Mouse (Mus musculus) common myeloid progenitor, adult 5-6 weeks (primary cell): Measurements from ENCODE around the gene Manba. TPM values are rescaled to one million over a fixed set of nuclear protein-coding genes. Genes with fewer than 3 reads are reported as not detected.
"Not testable (repeated sequence)": the region's sequence is repeated elsewhere in the genome, so short reads cannot be mapped to it uniquely, and the experiment has no call there.

Experiments used
- ATAC-seq: replicated peaks from 2 replicates; pipeline ENCODE4 v1.8.0; 2016; ENCODE audit warnings: low read depth, mild to moderate bottlenecking, moderate TSS enrichment, inconsistent platforms; ENCODE audit not compliant: poor library complexity, severe bottlenecking
- total RNA-seq: library from RNA; stranded (forward); fragments of 200-1000, 187-1606 nt; gene quantifications from 2 replicates; pipeline ENCODE4 v1.2.3, GENCODE M21; 2017

Gene Manba
- 22.7 and 31.2 TPM in 2 replicates for total RNA-seq

GRCm38 (mm10) chr3:135485128-135485899 is at the start of gene Manba:
TSS of gene Manba (plus strand) at chr3:135485611.
- ATAC-seq, result peak; percentile 94

GRCm38 (mm10) chr3:135436901-135437616 is 48.4 kb upstream of the Manba start:
- ATAC-seq, result no peak

DNA sequence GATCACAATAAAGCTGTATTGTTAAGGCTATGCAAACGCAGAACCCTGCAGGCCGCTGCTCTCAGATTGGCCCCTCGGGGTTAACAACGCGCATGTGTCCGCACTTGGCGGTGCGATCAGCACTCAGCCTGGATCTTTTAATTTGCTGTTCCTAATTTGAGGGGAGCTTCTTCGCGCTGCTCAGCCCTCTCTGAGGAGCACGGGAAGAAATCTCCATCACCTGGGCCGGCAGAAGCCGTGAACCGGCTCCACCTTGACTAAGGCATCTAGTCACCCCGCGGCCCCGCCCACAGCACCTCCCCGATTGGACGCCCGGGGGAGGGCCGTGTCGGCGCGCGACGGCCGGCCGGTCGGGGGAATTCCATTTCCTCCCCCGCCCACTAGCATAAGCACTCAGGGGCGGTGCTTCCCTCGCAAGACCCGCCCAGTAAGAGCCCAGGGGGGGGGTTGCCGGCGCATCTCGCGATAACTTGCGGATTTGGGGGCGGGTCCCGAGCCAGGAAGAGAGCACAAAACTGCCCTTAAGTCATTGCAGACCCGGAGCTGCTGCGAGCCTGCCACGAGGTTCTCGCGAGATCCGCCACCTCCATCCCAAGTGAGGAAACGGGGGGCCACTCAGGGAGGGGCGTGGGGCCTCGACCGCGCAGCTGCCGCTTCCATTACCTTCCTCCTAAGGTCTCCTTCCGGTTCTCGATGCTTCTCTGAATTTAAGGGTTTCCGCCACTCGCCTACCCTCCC is 47.5 kb upstream of the Manba start, which contains the start of gene Ube2d3:
Gene Ube2d3 (plus strand): TSS at position 392 of the 738 bp plus-strand sequence.
- peak; percentile 76 for ATAC-seq

- peak; percentile 37 for ATAC-seq
These were observed 46.9 kb upstream of the Manba start for GRCm38 (mm10) chr3:135438531-135438912.

DNA sequence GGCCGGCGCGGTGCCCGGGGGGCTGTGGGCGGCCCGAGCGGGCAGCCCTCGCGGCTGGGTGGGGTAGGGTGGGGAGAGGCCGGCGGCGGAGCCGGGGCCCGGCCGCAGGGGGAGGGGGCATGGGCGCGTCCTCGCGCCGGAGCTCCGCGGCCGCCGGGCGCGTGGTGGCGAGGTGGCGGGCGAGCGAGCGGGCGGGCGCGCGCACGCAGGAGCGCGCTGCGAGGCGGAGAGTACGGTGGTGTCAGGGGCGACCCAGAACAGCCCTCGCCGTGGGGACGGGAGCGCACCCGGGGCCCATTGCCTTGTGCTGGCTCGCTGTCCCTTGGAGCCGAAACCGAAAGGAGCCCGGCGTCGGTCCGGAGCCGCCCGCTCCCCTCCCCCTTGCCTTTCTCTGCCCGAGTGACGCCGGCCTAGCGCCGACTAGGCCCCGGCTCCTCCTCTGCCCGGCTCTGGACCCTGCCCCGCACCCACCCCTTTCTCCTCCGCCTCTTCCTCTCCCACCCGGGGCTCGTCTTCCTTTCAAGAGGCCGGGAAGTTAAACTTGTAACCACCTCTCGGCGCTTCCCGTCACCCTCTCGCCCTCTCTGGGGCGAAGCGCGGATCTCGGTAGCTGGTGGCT is 46.4 kb upstream of the Manba start:
- peak; percentile 52 for ATAC-seq

GRCm38 (mm10) chr3:135439651-135440050 is 45.8 kb upstream of the Manba start:
- ATAC-seq, result no peak

- ATAC-seq, result peak; percentile 30
These were observed 45.2 kb upstream of the Manba start for GRCm38 (mm10) chr3:135440221-135440620.

GRCm38 (mm10) chr3:135440621-135441020 is 44.8 kb upstream of the Manba start:
- ATAC-seq, result no peak

DNA sequence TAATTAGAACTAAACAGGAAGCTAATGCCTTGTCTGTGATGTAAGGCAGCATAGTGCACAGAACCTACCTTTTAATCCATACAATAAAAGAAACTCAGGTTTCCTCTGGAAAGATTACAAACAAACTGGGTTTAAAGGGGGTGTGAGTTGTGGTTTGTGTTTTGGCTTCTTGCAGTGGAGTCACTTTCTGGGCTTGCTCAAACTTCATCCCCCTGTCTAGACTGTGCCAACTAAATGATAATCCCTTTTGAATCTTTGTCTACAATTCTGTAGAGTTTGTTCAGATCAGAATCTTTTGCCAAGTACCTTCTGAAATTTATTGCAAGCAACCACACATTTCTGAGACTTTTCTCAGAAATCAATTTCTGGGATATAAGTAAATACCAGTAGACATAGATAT is 40.5 kb upstream of the Manba start:
- ATAC-seq, result no peak

- no peak for ATAC-seq
These were observed 26.4 kb upstream of the Manba start for GRCm38 (mm10) chr3:135458981-135459380.

DNA sequence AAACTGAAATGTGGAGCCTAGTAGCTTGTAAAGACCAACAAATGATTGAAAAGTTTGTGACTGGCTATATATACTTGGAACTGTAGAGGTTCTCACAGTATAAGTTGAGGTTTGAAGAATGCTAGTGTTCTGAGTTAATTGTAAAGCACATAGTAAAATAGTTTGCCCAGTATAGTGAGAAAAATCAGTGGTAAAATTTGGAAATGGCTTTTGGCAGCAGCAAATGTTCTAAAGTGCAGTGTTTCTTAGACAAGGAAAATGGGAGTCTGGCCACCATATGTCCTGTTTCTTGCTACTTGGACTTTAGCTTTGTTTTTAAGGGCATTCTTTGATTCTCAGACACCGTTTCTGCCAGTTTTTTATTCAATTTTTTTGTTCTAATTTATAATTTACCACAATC is 17.0 kb upstream of the Manba start:
- no peak for ATAC-seq

DNA sequence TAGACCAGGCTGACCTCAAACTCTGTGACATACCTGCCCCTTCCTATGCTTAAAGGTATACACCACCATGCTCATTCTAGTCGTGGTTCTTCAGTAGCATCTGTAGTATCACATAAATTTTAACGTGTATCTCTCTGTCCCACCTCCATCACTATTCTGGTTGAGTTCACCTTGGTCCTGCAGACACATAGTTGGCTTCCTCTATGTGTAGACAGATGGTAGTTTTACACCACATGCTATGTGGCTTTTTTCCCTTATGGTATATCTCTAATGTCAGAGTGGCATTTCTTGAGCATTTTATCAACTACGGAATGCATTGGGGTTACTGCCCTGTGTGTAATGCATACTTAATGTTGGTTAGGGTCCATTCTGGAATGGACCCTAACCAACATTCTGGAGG is 16.3 kb upstream of the Manba start:
- ATAC-seq, result no peak; the same call in 1 of the 2 replicates

DNA sequence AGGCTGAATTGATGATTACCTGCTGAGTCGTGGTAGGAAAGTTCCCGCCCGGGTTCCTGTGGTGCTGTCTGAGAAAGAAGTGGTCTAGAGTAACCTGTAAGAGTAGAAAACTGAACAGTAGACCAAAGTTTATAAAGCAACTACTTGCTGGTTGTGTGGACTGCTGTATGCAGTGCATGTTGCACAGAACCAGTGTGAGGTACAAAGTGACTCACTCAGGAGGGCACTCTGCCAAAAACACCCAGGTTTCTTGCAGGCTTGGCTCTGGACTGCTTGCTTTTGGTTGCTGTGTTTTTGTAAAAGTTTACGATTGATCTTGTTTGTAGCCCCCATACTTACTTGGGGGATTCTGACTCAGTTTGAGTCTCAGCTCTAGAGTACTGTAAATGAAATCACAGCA is 15.4 kb upstream of the Manba start:
- peak; percentile 38; the same call in 1 of the 2 replicates for ATAC-seq

DNA sequence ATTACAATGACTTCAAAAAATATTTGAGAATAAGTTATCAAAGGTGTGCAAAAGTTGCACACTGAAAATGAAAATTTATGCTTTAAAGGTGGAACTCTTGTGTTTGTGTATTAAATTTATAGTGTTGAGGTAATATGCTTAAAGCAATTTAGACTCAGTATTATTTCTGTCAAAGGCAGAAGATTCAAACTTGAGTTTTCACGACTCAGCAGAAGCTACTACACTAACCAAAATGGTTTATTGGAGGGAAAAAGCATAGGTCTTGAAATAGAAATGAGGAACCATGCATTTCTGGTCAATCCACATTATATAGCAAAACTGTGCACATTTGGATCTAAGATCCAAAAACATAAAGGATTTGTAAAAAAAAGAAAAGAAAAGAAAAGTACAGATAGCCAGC is 14.6 kb upstream of the Manba start:
- no peak for ATAC-seq

GRCm38 (mm10) chr3:135475025-135475424 is 10.4 kb upstream of the Manba start:
- ATAC-seq, result no peak

GRCm38 (mm10) chr3:135476286-135476685 is 9.1 kb upstream of the Manba start:
- no peak for ATAC-seq

DNA sequence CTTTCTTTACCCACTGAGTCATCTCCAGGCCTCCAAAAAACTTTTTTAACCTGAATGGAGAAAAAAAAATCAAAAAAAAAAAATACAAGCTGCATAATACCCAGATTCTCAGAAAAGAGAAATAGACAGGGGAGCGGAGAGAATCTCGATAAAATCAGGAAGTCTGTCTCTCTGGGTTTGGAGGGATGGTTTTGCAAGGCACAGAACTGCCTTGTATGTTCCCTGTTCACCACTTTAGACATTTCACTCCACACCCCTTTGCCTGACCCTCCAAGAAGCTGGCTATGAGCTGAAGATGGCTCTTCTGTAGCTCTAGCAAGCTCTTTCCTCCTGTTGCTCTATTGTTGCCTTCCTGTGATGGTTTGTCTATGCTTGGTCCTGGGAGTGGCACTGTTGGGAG is 8.4 kb upstream of the Manba start:
- peak; percentile 73 for ATAC-seq

DNA sequence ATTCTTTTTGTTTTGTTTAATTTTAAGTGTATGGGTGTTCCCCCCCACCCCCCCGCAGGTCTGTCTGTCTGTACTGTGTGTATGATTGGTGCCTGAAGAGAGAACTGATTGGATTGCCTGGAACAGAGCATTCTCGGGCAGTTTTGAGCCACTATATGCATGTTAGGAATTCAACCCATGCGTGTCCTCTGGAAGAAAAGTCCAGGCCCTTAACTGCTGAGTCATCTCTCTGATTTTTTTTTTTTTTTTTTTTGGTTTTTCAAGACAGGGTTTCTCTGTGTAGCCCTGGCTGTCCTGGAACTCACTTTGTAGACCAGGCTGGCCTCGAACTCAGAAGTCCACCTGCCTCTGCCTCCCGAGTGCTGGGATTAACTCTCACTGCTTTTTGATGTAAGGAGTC is 6.3 kb upstream of the Manba start:
- not testable (repeated sequence) for ATAC-seq

GRCm38 (mm10) chr3:135480767-135481166 is 4.6 kb upstream of the Manba start:
- ATAC-seq, result no peak

GRCm38 (mm10) chr3:135481608-135482007 is 3.8 kb upstream of the Manba start:
- no peak for ATAC-seq
